In genomic region chr16:96617772-96618171, GRCm38 (mm10) we compare ENCODE assay signal across 24 mouse cellular contexts.
A peak's percentile ranks its signal among the peaks of the same experiment; 100 is the strongest.
DNase-seq lines count a peak whose midpoint lies in the region; ATAC-seq lines count a peak whose summit lies in the region.
"Had no signal": no experiment of that assay in that cellular context is flagged by ENCODE, and none has a peak within 500 bp of the region (broad histone marks: within the 10 kb centered on the region; RNA-seq: fewer than 3 reads in every experiment).

No protein-coding gene starts in this region.

- no peaks in the 10 kb centered on the region for H3K27me3 ChIP-seq in hindbrain, embryonic 13.5 days
- H3K27me3 ChIP-seq in hindbrain, embryonic 10.5 days (ENCODE audit: insufficient read depth, poor library complexity, severe bottlenecking), result no peaks in the 10 kb centered on the region
- peaks cover 37% of the 10 kb centered on the region for H3K27me3 ChIP-seq in kidney, embryonic 15.5 days
- no peaks in the 10 kb centered on the region for H3K27me3 ChIP-seq in midbrain, embryonic 16.5 days (ENCODE audit: control insufficient read depth, insufficient read depth, low read depth, low read length)
- H3K27me3 ChIP-seq in midbrain, embryonic 13.5 days, result no peaks in the 10 kb centered on the region
- H3K27me3 ChIP-seq in embryonic facial prominence, embryonic 15.5 days, result no peaks in the 10 kb centered on the region
- H3K27me3 ChIP-seq: heart, embryonic 15.5 days; liver, embryonic 15.5 days; lung, embryonic 15.5 days; megakaryocyte, embryonic 14.5 days; neural tube, embryonic 12.5 days had no signal

- ATAC-seq in hindbrain, embryonic 13.5 days (ENCODE audit: low FRiP score), result no peak
- ATAC-seq in kidney, embryonic 15.5 days (replicated peaks; ENCODE audit: low FRiP score), result peak; percentile 46; the same call in 1 of the 2 replicates
- ATAC-seq in midbrain, embryonic 16.5 days, result no peak
- ATAC-seq in midbrain, embryonic 13.5 days, result no peak
- ATAC-seq in embryonic facial prominence, embryonic 15.5 days (ENCODE audit: insufficient number of reproducible peaks, low FRiP score, low TSS enrichment, low read depth), result peak; percentile 43; the same call in 1 of the 2 replicates
- ATAC-seq: forebrain, embryonic 16.5 days; inflammation-experienced regulatory T-cells, adult 6 months had no signal

- no peak overlapping the region for H3K9ac ChIP-seq in hindbrain, embryonic 13.5 days
- H3K9ac ChIP-seq in kidney, embryonic 15.5 days, result no peak overlapping the region
- H3K9ac ChIP-seq in midbrain, embryonic 16.5 days (ENCODE audit: low read depth, low read length), result no peak overlapping the region
- no peak overlapping the region for H3K9ac ChIP-seq in midbrain, embryonic 13.5 days (replicated peaks)
- no peak overlapping the region for H3K9ac ChIP-seq in embryonic facial prominence, embryonic 15.5 days
- H3K9ac ChIP-seq: heart, embryonic 15.5 days; liver, embryonic 15.5 days; lung, embryonic 15.5 days; neural tube, embryonic 12.5 days had no signal

- H3K36me3 ChIP-seq in hindbrain, embryonic 13.5 days, result peaks cover 22% of the 10 kb centered on the region
- no peaks in the 10 kb centered on the region for H3K36me3 ChIP-seq in hindbrain, embryonic 10.5 days
- H3K36me3 ChIP-seq in kidney, embryonic 15.5 days, result no peaks in the 10 kb centered on the region
- H3K36me3 ChIP-seq in midbrain, embryonic 16.5 days (ENCODE audit: control insufficient read depth, insufficient read depth, low read length), result peaks cover 2% of the 10 kb centered on the region; the same call in 1 of the 2 replicates
- peaks cover 28% of the 10 kb centered on the region for H3K36me3 ChIP-seq in midbrain, embryonic 13.5 days
- no peaks in the 10 kb centered on the region for H3K36me3 ChIP-seq in embryonic facial prominence, embryonic 15.5 days
- H3K36me3 ChIP-seq: heart, embryonic 15.5 days; liver, embryonic 15.5 days; lung, embryonic 15.5 days; neural tube, embryonic 12.5 days had no signal

- no peak overlapping the region for H3K4me2 ChIP-seq in hindbrain, embryonic 13.5 days
- no peak overlapping the region for H3K4me2 ChIP-seq in kidney, embryonic 15.5 days
- H3K4me2 ChIP-seq in midbrain, embryonic 16.5 days (ENCODE audit: low read length), result no peak overlapping the region
- no peak overlapping the region for H3K4me2 ChIP-seq in midbrain, embryonic 13.5 days (replicated peaks)
- H3K4me2 ChIP-seq in embryonic facial prominence, embryonic 15.5 days (replicated peaks), result no peak overlapping the region
- H3K4me2 ChIP-seq: heart, embryonic 15.5 days; liver, embryonic 15.5 days; lung, embryonic 15.5 days; neural tube, embryonic 12.5 days had no signal

- DNase-seq in hindbrain, embryonic 10.5 days (ENCODE audit: low spot score), result no peak
- no peak for DNase-seq in kidney, postnatal 4 days
- no peak for DNase-seq in frontal cortex, postnatal 25 days (ENCODE audit: low spot score in 2 of 2)
- DNase-seq: adrenal gland, adult 2 months; cerebellum, adult 18-20 months; heart, postnatal 4 days; kidney, postnatal 14 days; liver; lung, postnatal 36 days; retina, postnatal 1 day; right cerebral cortex, postnatal 25 days; spleen, adult 18-20 months had no signal

- H3K27ac ChIP-seq in hindbrain, embryonic 13.5 days, result 0 out of 2 replicates have a peak overlapping the region, but pooled peaks have one; percentile 6
- no peak overlapping the region for H3K27ac ChIP-seq in hindbrain, embryonic 10.5 days
- no peak overlapping the region for H3K27ac ChIP-seq in kidney, embryonic 15.5 days
- H3K27ac ChIP-seq in midbrain, embryonic 16.5 days (ENCODE audit: low read length), result peak overlapping the region; percentile 56; the same call in 1 of the 2 replicates
- no peak overlapping the region for H3K27ac ChIP-seq in midbrain, embryonic 13.5 days
- 0 out of 2 replicates have a peak overlapping the region, but pooled peaks have one; percentile 17 for H3K27ac ChIP-seq in embryonic facial prominence, embryonic 15.5 days (replicated peaks)
- H3K27ac ChIP-seq: heart, embryonic 15.5 days; liver, embryonic 15.5 days; lung, embryonic 15.5 days; neural tube, embryonic 12.5 days had no signal

- H3K4me3 ChIP-seq in hindbrain, embryonic 13.5 days, result no peak overlapping the region
- H3K4me3 ChIP-seq in hindbrain, embryonic 10.5 days, result no peak overlapping the region
- H3K4me3 ChIP-seq in kidney, embryonic 15.5 days (replicated peaks), result no peak overlapping the region
- no peak overlapping the region for H3K4me3 ChIP-seq in midbrain, embryonic 16.5 days (ENCODE audit: low read depth, low read length)
- H3K4me3 ChIP-seq in midbrain, embryonic 13.5 days (replicated peaks), result no peak overlapping the region
- H3K4me3 ChIP-seq in embryonic facial prominence, embryonic 15.5 days (replicated peaks), result no peak overlapping the region
- H3K4me3 ChIP-seq: heart, embryonic 15.5 days; liver, embryonic 15.5 days; lung, embryonic 15.5 days; megakaryocyte, embryonic 14.5 days; neural tube, embryonic 12.5 days had no signal

- H3K4me1 ChIP-seq in hindbrain, embryonic 13.5 days (replicated peaks), result peaks cover 9% of the 10 kb centered on the region
- H3K4me1 ChIP-seq in hindbrain, embryonic 10.5 days (replicated peaks), result no peaks in the 10 kb centered on the region; the same call in 1 of the 2 replicates
- H3K4me1 ChIP-seq in kidney, embryonic 15.5 days, result peaks cover 9% of the 10 kb centered on the region
- H3K4me1 ChIP-seq in midbrain, embryonic 16.5 days (ENCODE audit: control insufficient read depth, insufficient read depth, low read length), result peaks cover 2% of the 10 kb centered on the region; the same call in 1 of the 2 replicates
- 0 out of 2 replicates have a peak, but pooled peaks cover 6% of the 10 kb centered on the region for H3K4me1 ChIP-seq in midbrain, embryonic 13.5 days (replicated peaks)
- peaks cover 26% of the 10 kb centered on the region for H3K4me1 ChIP-seq in embryonic facial prominence, embryonic 15.5 days
- H3K4me1 ChIP-seq: heart, embryonic 15.5 days; liver, embryonic 15.5 days; lung, embryonic 15.5 days; megakaryocyte, embryonic 14.5 days; neural tube, embryonic 12.5 days had no signal

- WGBS in hindbrain, embryonic 13.5 days, result 66% methylated on average over 4 of the region's 4 CpGs
- 78% methylated on average over 4 of the region's 4 CpGs for WGBS in hindbrain, embryonic 10.5 days
- 55% methylated on average over 4 of the region's 4 CpGs for WGBS in kidney, embryonic 15.5 days
- 67% methylated on average over 4 of the region's 4 CpGs for WGBS in midbrain, embryonic 16.5 days
- 79% methylated on average over 4 of the region's 4 CpGs for WGBS in midbrain, embryonic 13.5 days
- WGBS in embryonic facial prominence, embryonic 15.5 days, result 21% methylated on average over 4 of the region's 4 CpGs

- no peaks in the 10 kb centered on the region for H3K9me3 ChIP-seq in hindbrain, embryonic 13.5 days
- no peaks in the 10 kb centered on the region for H3K9me3 ChIP-seq in hindbrain, embryonic 10.5 days
- H3K9me3 ChIP-seq in kidney, embryonic 15.5 days (replicated peaks), result no peaks in the 10 kb centered on the region
- no peaks in the 10 kb centered on the region for H3K9me3 ChIP-seq in midbrain, embryonic 16.5 days (replicated peaks; ENCODE audit: control insufficient read depth, low read length, poor library complexity, severe bottlenecking)
- no peaks in the 10 kb centered on the region for H3K9me3 ChIP-seq in midbrain, embryonic 13.5 days
- no peaks in the 10 kb centered on the region for H3K9me3 ChIP-seq in embryonic facial prominence, embryonic 15.5 days (replicated peaks)
- H3K9me3 ChIP-seq: heart, embryonic 15.5 days; liver, embryonic 15.5 days; lung, embryonic 15.5 days; neural tube, embryonic 12.5 days had no signal

Comparison
In these comparisons a context has a peak if more than half of its experiments do, and no peak if none do; other contexts are left out.
1. H3K27ac ChIP-seq: peak in hindbrain, embryonic 13.5 days (single experiment), midbrain, embryonic 16.5 days (single experiment) and embryonic facial prominence, embryonic 15.5 days (single experiment); none in hindbrain, embryonic 10.5 days (single experiment), kidney, embryonic 15.5 days (single experiment) and midbrain, embryonic 13.5 days (single experiment).
2. ATAC-seq: peak in kidney, embryonic 15.5 days (single experiment) and embryonic facial prominence, embryonic 15.5 days (single experiment); none in hindbrain, embryonic 13.5 days (single experiment), midbrain, embryonic 16.5 days (single experiment) and midbrain, embryonic 13.5 days (single experiment).